Mouse (Mus musculus): ENCODE results near the gene Coil.
"Not testable (repeated sequence)": the region's sequence is repeated elsewhere in the genome, so short reads cannot be mapped to it uniquely, and the experiment has no call there.

The Coil gene

GRCm38 (mm10) chr11:88973776-88974701 lies 4.0 kb downstream of the Coil start:
- DNase-seq (ENCODE audit: low read depth, low spot score), result peak; percentile 90

DNA sequence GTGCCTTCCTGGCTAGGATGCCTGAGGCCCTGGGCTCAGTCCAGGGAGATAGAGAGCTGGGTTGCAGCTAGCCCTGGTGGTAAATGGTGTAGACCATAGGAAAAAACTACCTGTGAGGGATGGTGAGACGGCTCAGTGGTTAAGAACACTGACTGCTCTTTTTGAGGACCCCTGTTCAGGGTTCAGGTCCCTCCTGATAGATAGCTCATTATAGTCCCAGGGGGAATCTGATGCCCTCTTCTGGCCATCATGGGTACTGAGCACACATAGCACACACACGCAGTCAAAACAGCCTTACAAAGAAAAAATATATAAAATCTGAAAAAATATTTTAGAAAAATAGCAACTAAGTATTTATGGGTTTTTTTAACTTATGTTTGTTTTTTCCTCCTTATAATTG lies 6.3 kb downstream of the Coil start:
- DNase-seq (ENCODE audit: low read depth, low spot score), result no peak

DNA sequence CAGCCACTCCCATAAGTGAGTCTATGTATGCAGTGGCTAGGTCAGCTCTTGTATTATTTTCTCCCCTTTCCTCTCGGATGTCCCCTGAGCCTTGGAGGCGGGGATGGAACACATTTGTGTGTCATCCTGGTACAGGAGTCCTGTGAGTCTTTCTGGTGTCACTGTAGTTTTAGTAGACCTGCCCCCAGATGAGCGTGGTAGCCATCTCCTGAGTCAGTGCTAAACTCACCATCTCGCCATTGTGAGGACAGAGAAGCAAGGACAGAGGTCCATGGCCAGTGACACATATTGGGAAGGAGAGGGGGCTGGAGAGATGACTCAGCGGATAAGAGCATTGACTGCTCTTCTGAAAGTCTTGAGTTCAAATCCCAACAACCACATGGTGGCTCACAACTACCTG lies 7.1 kb downstream of the Coil start:
- no peak for DNase-seq (ENCODE audit: low read depth, low spot score)

DNA sequence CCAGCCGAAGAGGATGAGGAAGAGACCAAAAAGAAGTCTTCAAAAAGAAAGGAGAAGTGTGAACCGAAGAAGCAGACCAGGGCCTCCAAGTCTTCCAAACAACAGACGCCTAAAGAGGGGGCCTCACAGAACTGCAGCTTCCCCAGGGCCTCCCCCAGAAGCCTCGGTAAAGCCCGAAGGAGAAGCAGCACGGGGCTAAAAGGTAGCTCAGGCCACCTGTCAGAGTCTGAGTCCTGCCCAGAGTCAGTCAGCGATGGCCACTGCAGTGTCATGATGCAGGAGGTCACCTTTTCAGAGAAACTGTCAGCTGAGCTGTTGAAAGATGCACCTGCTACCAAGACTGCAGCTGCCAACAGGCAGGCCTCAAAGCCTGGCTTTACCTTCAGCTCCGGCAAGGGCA lies 11.3 kb downstream of the Coil start:
- DNase-seq (ENCODE audit: low read depth, low spot score), result no peak

GRCm38 (mm10) chr11:88986616-88987015 lies 16.6 kb downstream of the Coil start:
- no peak for DNase-seq (ENCODE audit: low read depth, low spot score)

DNA sequence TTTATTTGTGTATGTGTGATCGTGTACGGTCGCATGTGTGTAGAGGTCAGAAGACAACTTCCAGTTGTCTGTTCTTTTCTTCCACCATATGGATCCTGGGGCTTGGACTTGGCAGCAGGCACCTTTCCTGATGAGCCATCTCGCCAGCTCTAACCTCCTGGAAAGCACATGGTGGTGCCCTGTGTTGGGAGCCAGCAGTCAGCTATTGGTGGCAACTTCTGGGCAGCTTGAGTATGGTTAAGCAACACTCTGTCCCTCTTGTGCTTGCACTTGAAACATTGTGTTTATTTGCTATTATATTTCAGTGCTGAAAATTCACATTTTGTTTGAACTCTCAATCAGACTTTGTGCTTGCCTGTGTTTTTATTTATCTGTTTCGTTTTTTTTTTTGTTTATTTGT lies 18.9 kb downstream of the Coil start:
- DNase-seq (ENCODE audit: low read depth, low spot score), result no peak

DNA sequence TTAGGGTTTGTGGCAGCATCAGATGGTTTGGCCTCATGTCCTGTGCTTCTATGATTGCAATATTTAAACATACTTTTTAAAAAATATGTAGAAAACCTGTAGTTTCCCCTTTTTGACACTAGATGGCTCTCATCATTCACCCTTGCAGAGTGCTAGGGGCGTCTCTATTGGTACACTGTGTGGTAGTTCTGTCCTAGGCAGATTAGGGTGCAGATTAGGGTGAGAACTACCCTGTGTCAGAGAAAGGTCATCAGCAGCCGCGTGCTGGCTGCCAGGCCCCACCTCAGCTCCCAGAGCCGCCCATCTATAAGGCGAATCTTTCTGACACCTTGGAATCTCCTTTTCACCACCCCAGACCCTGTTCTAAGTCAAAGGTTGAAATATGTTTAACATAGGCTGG lies 19.5 kb downstream of the Coil start:
- DNase-seq (ENCODE audit: low read depth, low spot score), result no peak

GRCm38 (mm10) chr11:88993186-88993585 lies 23.1 kb downstream of the Coil start:
- no peak for DNase-seq (ENCODE audit: low read depth, low spot score)

GRCm38 (mm10) chr11:88993625-88994024 lies 23.6 kb downstream of the Coil start:
- no peak for DNase-seq (ENCODE audit: low read depth, low spot score)

DNA sequence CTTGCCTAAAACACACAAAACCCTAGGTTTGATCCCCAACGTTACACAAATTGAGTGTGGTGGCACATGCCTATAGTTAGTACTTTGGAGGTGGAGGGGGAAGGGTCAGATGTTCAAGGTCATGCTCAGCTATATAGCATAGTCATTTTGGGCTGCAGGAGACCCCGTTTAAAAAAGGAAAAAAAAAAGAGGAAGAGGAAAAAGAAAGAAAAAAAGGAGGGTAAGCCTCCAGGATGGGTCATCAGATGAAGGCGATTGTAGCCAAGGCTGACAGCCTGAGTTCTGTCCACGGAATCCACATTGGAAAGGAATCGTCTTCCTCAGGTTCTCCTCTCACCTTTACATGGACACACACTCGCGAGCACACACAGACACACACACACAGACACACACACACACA lies 24.4 kb downstream of the Coil start:
- no peak for DNase-seq (ENCODE audit: low read depth, low spot score)

DNA sequence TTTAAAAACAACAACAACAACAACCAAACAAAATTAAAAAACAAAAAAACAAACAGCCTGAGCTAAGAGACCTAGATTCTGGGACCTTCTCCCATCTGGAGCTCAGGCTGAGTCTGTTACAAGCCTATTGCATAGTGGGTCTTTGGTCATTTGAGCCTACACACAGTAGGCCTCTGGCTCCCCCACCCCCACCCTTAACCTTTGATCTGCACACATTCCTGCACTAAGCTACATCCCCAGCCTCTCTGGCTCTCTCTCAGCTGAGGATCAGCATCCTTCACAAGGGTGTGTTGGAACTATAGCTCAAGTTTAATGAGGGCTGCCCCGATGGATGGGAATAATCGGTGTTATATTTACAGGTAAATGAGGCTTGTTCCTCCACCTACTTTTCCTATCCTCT lies 25.6 kb downstream of the Coil start:
- no peak for DNase-seq (ENCODE audit: low read depth, low spot score)

DNA sequence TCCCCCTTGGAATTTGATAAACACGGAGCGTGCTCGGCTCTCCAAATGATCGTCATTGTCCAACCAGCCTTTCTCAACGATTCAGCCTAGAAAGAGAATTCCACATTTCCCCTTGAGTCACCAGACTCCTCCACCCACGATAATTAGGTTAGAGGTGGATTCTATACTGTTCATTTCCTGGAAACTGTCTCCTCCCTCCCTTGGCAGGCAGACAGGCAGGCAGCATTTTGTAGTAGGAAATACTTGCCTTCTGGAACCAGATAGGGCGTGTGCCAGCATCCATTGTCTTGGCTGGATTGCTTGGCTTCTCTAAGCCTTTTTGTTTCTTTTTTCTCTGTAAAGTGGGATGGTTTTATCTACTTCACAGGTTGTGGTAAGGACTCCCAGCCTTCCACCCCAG lies 26.4 kb downstream of the Coil start:
- DNase-seq (ENCODE audit: low read depth, low spot score), result no peak

DNA sequence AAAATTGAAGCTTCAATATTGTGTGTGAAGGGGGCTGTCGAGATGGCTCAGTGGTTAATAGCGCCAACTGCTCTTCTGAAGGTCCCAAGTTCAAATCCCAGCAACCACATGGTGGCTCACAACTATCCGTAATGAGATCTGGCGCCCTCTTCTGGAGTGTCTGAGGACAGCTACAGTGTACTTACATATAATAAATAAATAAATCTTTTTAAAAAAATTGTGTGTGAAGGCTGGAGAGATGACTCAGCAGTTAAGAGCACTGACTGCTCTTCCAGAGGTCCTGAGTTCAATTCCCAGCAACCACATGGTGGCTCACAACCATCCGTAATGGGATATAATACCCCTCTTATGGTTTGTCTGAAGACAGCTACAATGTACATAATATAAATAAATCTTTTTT lies 27.3 kb downstream of the Coil start:
- not testable (repeated sequence) for DNase-seq (ENCODE audit: low read depth, low spot score)

DNA sequence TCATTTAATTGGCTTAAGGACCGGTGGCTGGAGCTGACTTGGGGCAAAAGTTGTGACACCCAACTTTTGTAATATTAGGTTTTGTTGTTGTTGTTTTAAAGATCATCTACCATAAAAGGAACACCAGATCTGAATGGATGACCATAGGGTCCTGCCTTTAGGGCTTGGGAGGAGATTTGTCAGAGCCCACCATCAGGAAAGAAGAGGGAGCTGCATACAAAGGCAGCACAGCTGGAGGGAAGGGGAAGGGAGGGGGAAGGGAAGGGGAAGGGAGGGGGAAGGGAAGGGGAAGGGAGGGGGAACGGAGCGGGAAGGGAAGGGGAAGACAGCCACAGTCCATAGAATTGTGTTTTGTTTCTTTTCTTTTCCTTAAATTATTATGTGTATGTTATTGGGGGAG lies 28.4 kb downstream of the Coil start:
- no peak for DNase-seq (ENCODE audit: low read depth, low spot score)

GRCm38 (mm10) chr11:88998974-88999722 lies 29.1 kb downstream of the Coil start, which contains the start of gene Trim25:
Gene Trim25 (plus strand): TSS chr11:88999376.
- DNase-seq (ENCODE audit: low read depth, low spot score), result peak; percentile 18

DNA sequence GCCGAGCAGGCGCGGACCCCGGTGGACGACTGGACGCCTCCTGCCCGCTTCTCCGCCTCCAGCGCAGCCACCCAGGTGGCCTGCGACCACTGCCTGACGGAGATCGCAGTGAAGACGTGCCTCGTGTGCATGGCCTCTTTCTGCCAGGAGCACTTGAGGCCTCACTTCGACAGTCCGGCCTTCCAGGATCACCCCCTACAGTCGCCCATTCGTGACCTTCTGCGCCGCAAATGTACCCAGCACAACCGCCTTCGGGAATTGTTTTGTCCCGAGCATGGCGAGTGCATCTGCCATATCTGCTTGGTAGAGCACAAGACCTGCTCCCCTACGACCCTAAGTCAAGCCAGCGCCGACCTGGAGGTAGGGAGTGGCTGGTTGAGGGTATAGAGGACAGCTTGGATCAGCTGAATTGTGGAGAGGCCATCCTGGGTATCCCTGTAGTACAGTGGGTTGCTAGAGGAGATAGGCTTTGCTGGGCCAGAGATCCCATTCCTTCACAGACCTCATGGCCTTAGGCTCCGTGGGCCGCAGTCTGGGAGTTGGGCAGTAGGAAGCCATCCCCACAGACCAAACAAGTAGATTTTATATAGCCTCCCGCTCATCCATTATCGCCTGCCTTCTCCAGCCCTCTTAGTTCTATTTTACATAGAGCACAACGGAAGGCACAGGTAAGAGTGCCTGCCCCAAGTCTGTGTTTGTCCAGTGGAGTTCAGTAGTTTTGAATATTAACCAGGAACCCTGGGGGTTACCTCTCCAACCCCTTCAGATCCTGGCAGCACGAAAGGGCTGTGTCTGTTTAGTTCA lies 29.9 kb downstream of the Coil start:
- no peak for DNase-seq (ENCODE audit: low read depth, low spot score)

GRCm38 (mm10) chr11:89000527-89000819 lies 30.4 kb downstream of the Coil start:
- DNase-seq (ENCODE audit: low read depth, low spot score), result no peak

- DNase-seq (ENCODE audit: low read depth, low spot score), result no peak
Measured at GRCm38 (mm10) chr11:89001569-89001968, 31.5 kb downstream of the Coil start.

DNA sequence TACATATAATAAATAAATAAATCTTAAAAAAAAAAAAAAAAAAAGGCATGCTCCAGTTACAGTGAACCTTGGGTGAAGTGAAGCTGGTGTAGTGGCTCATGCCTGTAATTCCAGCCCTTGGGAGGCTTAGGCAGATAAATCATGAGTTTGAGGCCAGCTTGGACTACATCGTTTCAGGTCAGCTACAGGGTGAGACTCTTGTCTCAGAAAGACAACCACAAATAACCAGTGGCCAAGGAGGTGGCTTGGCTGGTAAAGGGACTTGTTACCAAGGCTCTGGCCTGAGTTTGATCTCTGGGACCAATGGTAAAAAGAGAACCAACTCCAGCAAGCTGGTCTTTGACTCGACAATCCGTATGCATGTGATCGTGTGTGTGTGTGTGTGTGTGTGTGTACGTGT lies 32.0 kb downstream of the Coil start:
- DNase-seq (ENCODE audit: low read depth, low spot score), result no peak

- no peak for DNase-seq (ENCODE audit: low read depth, low spot score)
Measured at GRCm38 (mm10) chr11:89002621-89003020, 32.6 kb downstream of the Coil start.

- no peak for DNase-seq (ENCODE audit: low read depth, low spot score)
Measured at GRCm38 (mm10) chr11:89003078-89003477, 33.0 kb downstream of the Coil start.

DNA sequence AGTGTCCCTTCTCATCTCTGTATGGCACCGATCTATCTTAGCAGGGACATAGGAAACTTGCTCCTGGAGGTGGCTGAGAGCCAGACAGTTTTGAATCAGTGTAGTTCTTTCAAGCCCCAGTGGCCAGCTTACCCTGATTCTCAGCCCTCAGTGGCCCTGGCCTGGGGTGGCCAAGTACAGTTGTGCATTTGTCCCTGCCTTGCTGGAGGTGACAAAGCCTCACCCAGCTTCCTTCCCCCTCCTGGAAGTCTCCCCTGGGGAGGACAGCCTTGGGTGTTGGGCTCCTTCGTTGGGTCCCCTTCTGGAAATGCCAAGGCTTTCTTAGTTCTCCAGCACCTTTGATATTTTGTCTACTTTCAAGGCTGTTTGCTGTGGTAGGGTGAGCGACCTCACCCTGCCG lies 33.7 kb downstream of the Coil start:
- no peak for DNase-seq (ENCODE audit: low read depth, low spot score)

Data from brain, embryonic 18.5 days (tissue).